Mouse (Mus musculus) heart, adult 2 months (tissue): ENCODE results near the gene Anapc7. TPM values are rescaled to one million over a fixed set of nuclear protein-coding genes. Genes with fewer than 3 reads are reported as not detected.
A peak's percentile ranks its signal among the peaks of the same experiment; 100 is the strongest.

Experiments used
- DNase-seq, 2 experiments: peaks; one replicate each; pipeline ENCODE4 v3.0.0; 2021
- H3K27ac ChIP-seq: fragments of 200-600 bp; 2 replicates; pipeline ENCODE4 v1.8.1; 2022
- H3K27me3 ChIP-seq: fragments of 200-500 bp; 2 replicates; pipeline ENCODE4 v1.6.1; 2012; ENCODE audit warnings: mild to moderate bottlenecking, low read length, inconsistent platforms, mixed read lengths; ENCODE audit not compliant: control insufficient read depth, insufficient read depth
- H3K36me3 ChIP-seq: fragments of 200-500 bp; 2 replicates; pipeline ENCODE4 v1.6.1; 2012; ENCODE audit warnings: low read length, inconsistent platforms; ENCODE audit not compliant: control insufficient read depth, insufficient read depth
- H3K4me1 ChIP-seq: fragments of 200-500 bp; 2 replicates; pipeline ENCODE4 v1.6.1; 2011; ENCODE audit warnings: low read length; ENCODE audit not compliant: control insufficient read depth, insufficient read depth
- H3K4me3 ChIP-seq: fragments of 200-600 bp; 2 replicates; pipeline ENCODE4 v1.8.1; 2022
- H3K79me2 ChIP-seq: fragments of 200-500 bp; replicated peaks from 2 replicates; pipeline ENCODE4 v1.6.1; 2012; ENCODE audit warnings: mild to moderate bottlenecking, inconsistent platforms, low read length, moderate library complexity, mixed read lengths; ENCODE audit not compliant: control insufficient read depth, insufficient read depth
- H3K9ac ChIP-seq: fragments of 200-500 bp; 2 replicates; pipeline ENCODE4 v1.6.1; 2012; ENCODE audit warnings: low read depth, mild to moderate bottlenecking, control low read depth, inconsistent platforms, low read length, mixed read lengths
- CTCF ChIP-seq: fragments of 200-600 bp; IDR thresholded peaks from 2 replicates; pipeline ENCODE4 v1.8.1; 2022; ENCODE audit warnings: antibody characterized with exemption, mild to moderate bottlenecking, moderate library complexity
- EP300 ChIP-seq: fragments of 200-500 bp; IDR thresholded peaks from 2 replicates; pipeline ENCODE4 v1.6.1; 2011; ENCODE audit warnings: low read depth, low read length, control low read depth; ENCODE audit not compliant: insufficient read depth
- POLR2A ChIP-seq: fragments of 200-500 bp; IDR thresholded peaks from 2 replicates; pipeline ENCODE4 v1.6.1; 2011; ENCODE audit warnings: mild to moderate bottlenecking, low read depth, low read length, control low read depth; ENCODE audit not compliant: insufficient read depth
- WGBS: fragments of 180-500 bp; shearing (Covaris S2); methylation state at CpG from one replicate; pipeline ENCODE4 v1.1.7; 2018; 5-methylcytosine and 5-hydroxymethylcytosine counted together
- intact Hi-C: fragments of 180-260 bp; cut with DNase I; formaldehyde crosslinking; loops from one replicate; pipeline ENCODE4 v1.15.1; 2025
- polyA plus RNA-seq: library from polyadenylated mRNA; depleted of rRNA; stranded (reverse); fragments of >200 nt; gene quantifications from 2 replicates; pipeline ENCODE4 v1.2.3, GENCODE M21; 2012
- total RNA-seq, 2 experiments: library from RNA; stranded (reverse); gene quantifications; 2 replicates each; pipeline ENCODE4 v1.2.3; 2021

Gene Anapc7
- total and polyA plus RNA-seq, 3 experiments, result 23.2 to 27.1 (median 25.9) TPM

DNA sequence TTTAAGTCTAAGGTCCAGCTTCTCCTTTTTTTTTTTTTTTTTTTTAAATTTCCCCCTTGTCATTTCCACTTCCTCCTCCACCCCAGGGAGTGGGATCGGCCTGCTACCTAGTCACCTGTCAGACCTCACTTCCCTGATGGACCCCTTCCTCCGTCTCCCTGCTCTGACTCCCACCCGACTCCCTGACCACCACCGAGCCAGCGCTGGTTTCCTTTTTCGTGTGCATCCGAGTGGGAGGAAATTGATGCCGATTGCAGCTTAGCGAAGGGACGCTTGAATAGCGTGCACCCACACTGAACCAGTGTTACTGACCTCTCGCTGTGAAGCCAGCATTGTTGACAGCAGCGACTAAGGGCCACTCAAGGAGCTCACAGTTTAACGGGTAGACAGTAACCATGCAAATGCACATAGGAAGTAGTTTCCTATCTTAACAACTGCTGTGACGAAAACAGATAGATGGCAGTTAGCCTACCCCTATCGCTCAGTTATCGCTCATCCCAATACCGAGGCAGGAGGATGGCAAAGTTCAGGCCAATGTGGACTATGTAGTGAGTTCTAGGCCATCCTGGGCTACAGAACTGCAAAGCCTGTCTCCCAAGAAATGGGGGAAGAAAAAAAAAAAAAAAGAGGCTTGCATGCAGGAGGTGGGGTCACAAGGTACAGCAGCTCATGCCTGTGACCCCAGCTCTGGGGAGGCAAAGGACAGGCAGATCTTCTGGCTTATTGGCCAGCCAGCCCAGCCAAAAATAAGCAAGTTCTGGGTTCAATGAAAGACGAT is 29.1 kb upstream of the Anapc7 start:
- peaks cover 10% of the 10 kb centered on the region; the same call in 1 of the 2 replicates for H3K79me2 ChIP-seq
- H3K27ac ChIP-seq, result peak overlapping the region; percentile 98
- peaks cover 8% of the 10 kb centered on the region for H3K4me1 ChIP-seq
- no peak for TF ChIP-seq EP300
- TF ChIP-seq CTCF, result no peak
- no peak for TF ChIP-seq POLR2A
- WGBS, result 3% methylated on average over 19 of the region's 19 CpGs
- peaks cover 6% of the 10 kb centered on the region for H3K36me3 ChIP-seq
- DNase-seq, result peak; percentile 41 to 55
- peak overlapping the region; percentile 88 for H3K9ac ChIP-seq
- intact Hi-C loops, result loop anchor here (5.0 kb wide), 1 partner anchor 125 kb away; no protein-coding TSS in a partner anchor
- H3K27me3 ChIP-seq, result no peaks in the 10 kb centered on the region
- peak overlapping the region; percentile 99 for H3K4me3 ChIP-seq

DNA sequence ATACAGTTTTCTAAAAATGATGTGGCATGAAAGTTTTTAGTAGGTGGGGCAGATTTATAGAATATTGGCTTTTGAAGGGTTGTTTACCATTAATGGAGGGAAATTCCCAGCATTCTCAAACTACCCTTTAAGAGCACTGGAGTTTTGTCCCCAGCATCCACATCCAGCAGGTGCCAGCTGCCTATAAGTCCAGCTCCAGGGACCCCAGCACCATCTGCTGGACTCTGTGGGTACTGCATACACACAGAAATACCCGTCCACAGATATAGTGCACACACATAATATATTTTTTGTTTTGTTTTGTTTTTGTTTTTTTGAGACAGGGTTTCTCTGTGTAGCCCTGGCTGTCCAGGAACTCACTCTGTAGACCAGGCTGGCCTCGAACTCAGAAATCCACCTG is 27.6 kb upstream of the Anapc7 start:
- intact Hi-C loops, result loop anchor here (5.0 kb wide), 1 partner anchor 127 kb away; no protein-coding TSS in a partner anchor

DNA sequence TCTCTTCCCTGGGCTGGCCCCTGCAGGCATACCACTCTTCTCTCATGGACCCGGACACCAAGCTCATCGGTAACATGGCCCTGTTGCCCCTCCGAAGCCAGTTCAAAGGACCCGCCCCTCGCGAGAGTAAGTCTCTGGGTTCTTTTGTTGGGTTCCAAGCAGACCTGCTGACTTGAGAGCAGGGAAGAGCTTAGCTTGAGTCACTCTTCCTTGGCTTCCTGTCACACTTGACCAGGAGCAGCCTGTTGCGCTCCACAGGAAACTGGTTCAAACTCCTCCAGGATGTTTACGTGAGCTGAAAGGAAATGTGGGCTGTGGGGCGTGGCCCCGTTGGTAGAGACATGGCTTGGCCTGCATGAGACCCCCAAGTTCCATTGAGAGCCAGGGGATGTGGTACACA is 24.7 kb upstream of the Anapc7 start:
- no peaks in the 10 kb centered on the region for H3K27me3 ChIP-seq
- WGBS, result 42% methylated on average over 10 of the region's 10 CpGs
- H3K4me3 ChIP-seq, result peak overlapping the region; percentile 37
- peaks cover 22% of the 10 kb centered on the region for H3K4me1 ChIP-seq
- H3K36me3 ChIP-seq, result peaks cover 17% of the 10 kb centered on the region
- intact Hi-C loops, result no loop called here
- DNase-seq, result peak; percentile 71 to 77
- peak overlapping the region; percentile 68 for H3K9ac ChIP-seq
- TF ChIP-seq CTCF, result no peak
- peak; percentile 55 for TF ChIP-seq POLR2A
- TF ChIP-seq EP300, result peak; percentile 96
- H3K79me2 ChIP-seq, result peaks cover 10% of the 10 kb centered on the region; the same call in 1 of the 2 replicates
- H3K27ac ChIP-seq, result peak overlapping the region; percentile 90

More for the DNA sequence above, 27.6 kb upstream of the Anapc7 start:
- Histone ChIP-seq H3K27ac (no peak overlapping the region), H3K36me3 (peaks cover 11% of the 10 kb centered on the region), H3K27me3 (no peaks in the 10 kb centered on the region), H3K4me1 (peaks cover 11% of the 10 kb centered on the region), H3K79me2 (peaks cover 10% of the 10 kb centered on the region; the same call in 1 of the 2 replicates), H3K4me3 (no peak overlapping the region), H3K9ac (no peak overlapping the region)
- WGBS, result 55% methylated on average over 2 of the region's 2 CpGs
- peak; percentile 67 to 78 for DNase-seq
- TF ChIP-seq CTCF (peak; percentile 85), EP300 (0 out of 2 replicates have a peak, but pooled peaks have one; percentile 19), POLR2A (no peak)

DNA sequence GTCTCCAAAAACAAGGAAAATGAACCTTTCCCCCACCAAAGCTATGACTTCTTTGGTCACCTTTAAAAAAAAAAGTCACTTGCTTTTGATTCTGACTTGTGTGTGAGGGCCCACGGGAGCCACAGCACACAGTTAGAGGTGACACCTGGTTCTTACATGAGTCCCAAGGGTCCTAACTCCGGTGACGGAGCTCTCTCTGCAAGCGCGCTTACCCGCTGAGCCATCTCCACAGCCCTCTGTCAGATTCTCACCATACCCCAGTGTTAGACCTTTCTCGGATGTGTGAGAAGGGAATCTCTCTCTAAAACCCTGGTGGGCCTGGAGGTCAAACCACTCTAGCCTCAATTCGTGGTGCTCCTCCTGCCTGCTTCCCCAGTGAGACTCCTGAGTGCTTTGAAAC is 24.0 kb upstream of the Anapc7 start:
- H3K4me3 ChIP-seq, result peak overlapping the region; percentile 7
- DNase-seq, result peak in 1 of 2 experiments; percentile 34
- TF ChIP-seq CTCF, result no peak
- TF ChIP-seq EP300, result no peak
- TF ChIP-seq POLR2A, result no peak
- peaks cover 17% of the 10 kb centered on the region for H3K36me3 ChIP-seq
- 57% methylated on average over 8 of the region's 8 CpGs for WGBS
- H3K4me1 ChIP-seq, result peaks cover 27% of the 10 kb centered on the region
- H3K27me3 ChIP-seq, result no peaks in the 10 kb centered on the region
- no peak overlapping the region for H3K9ac ChIP-seq
- H3K79me2 ChIP-seq, result peaks cover 10% of the 10 kb centered on the region; the same call in 1 of the 2 replicates
- H3K27ac ChIP-seq, result peak overlapping the region; percentile 90
- intact Hi-C loops, result no loop called here

DNA sequence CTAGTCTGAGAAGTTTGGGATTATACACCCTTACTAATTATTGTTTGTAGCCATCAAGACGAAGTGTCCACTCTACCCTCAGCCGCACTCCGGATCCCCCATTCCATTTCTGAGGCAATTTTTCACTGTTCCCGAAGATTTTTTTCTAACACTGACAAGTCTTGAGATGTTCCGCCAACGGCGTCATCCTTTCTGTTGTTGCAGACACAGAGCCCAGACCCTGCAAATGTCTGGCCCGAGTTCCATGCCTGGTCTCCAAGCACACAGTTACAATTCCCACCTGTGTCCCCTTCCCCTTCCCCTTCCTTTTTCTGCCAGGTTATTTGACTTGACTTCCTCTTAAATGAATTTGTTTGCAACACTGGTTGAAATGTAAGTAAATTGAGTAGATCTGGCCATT is 21.6 kb upstream of the Anapc7 start:
- intact Hi-C loops, result loop anchor here (2.0 to 5.0 kb wide), 4 partner anchors 23 to 332 kb away; no protein-coding TSS in a partner anchor
- DNase-seq, result peak in 1 of 2 experiments; percentile 28
- WGBS, result 52% methylated on average over 8 of the region's 8 CpGs
- Histone ChIP-seq H3K36me3 (peaks cover 17% of the 10 kb centered on the region), H3K27ac (peak overlapping the region; percentile 83), H3K79me2 (peaks cover 3% of the 10 kb centered on the region; the same call in 1 of the 2 replicates), H3K4me3 (no peak overlapping the region), H3K4me1 (peaks cover 28% of the 10 kb centered on the region), H3K9ac (no peak overlapping the region), H3K27me3 (no peaks in the 10 kb centered on the region)
- TF ChIP-seq CTCF (no peak), POLR2A (no peak), EP300 (no peak)
